Mouse (Mus musculus): ENCODE measurements around the gene Pitpnm2. TPM values are rescaled to one million over a fixed set of nuclear protein-coding genes. Genes with fewer than 3 reads are reported as not detected.
A peak's percentile ranks its signal among the peaks of the same experiment; 100 is the strongest.

The Pitpnm2 gene
- 50.5 and 55.3 TPM in 2 replicates for polyA plus RNA-seq (2012)

GRCm38 (mm10) chr5:124249614-124250591 is at the start of gene Pitpnm2:
Pitpnm2 (minus strand) TSS chr5:124249760.
- no peak for TF ChIP-seq GATA1 (IDR thresholded peaks at IDR 0.05; ENCODE audit: low read length)

- no peak for TF ChIP-seq GATA1 (IDR thresholded peaks at IDR 0.05; ENCODE audit: low read length)
Observed at GRCm38 (mm10) chr5:124296475-124296874, 46.9 kb upstream of the Pitpnm2 start.

GRCm38 (mm10) chr5:124293967-124294366 is 44.4 kb upstream of the Pitpnm2 start:
- no peak for TF ChIP-seq GATA1 (IDR thresholded peaks at IDR 0.05; ENCODE audit: low read length)

GRCm38 (mm10) chr5:124290216-124290615 is 40.7 kb upstream of the Pitpnm2 start:
- TF ChIP-seq GATA1 (IDR thresholded peaks at IDR 0.05; ENCODE audit: low read length): no peak

DNA sequence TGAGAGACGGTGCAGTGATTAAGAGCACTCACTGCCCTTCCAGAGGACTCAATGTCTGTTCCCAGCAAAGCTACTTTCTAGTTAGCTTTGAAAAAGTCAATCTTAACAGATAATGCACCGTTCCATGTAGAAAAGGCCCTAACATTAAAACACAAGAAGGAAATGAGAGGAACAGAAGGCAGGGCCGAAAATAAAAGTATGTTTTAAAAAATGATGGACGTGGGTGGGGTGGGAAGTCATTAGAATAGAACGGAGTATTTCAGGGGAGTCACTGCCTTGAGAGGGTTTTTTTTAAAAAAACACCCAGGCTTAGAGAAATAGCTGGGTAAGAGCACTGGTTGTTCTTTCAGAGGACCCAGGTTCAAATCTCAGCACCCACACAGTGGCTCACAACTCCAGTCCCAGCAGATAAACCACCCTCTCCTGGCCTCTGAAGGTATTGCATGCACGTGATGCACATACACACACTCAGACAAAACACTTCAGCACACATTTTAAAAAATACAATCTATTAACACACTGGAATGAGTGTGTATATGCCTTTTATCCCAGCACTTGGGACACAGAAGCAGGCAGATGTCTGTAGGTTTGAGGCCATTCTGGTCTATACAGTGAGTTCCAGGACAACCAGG is 38.2 kb upstream of the Pitpnm2 start:
- no peak for TF ChIP-seq GATA1 (IDR thresholded peaks at IDR 0.05; ENCODE audit: low read length)

DNA sequence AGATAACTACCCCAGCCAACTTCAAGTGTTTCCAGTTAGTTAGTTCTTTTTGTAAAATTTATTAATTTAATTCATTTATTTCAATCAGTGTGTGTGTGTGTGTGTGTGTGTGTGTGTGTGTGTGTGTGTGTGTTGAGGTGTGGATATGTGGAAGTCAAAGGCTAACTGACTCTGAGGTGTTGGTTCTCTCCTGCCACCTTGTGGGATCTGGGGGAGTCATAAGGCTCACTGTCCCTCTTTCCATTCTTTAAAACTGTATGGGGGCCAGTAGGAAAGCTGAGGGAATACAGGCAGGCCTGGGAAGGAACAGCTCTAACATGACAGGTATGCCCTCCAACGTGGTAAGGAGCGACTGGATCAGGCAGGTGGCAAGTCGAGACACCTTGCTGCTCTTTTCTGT is 34.8 kb upstream of the Pitpnm2 start:
- TF ChIP-seq GATA1 (IDR thresholded peaks at IDR 0.05; ENCODE audit: low read length): no peak

- no peak for TF ChIP-seq GATA1 (IDR thresholded peaks at IDR 0.05; ENCODE audit: low read length)
Observed at GRCm38 (mm10) chr5:124282854-124283253, 33.3 kb upstream of the Pitpnm2 start.

DNA sequence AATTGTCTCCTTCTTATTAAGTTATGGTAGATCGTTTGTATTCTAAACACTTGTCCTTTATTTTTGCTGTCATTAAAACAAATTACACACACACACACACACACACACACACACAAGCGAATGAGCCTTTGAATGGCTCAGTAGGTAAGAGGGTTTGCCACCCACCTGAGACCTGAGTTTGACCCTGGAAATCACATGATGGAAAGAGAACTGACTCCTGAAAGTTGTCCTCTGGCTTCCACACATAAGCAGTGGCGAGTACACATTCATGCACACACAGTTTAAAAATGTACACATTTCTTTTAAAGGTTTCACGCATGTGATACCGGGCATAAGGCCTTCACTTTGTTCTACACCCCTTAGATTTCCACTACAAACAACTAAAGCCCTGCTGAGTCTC is 20.7 kb upstream of the Pitpnm2 start:
- no peak for TF ChIP-seq GATA1 (IDR thresholded peaks at IDR 0.05; ENCODE audit: low read length)

- no peak for TF ChIP-seq GATA1 (IDR thresholded peaks at IDR 0.05; ENCODE audit: low read length)
Observed at GRCm38 (mm10) chr5:124269661-124270060, 20.1 kb upstream of the Pitpnm2 start.

GRCm38 (mm10) chr5:124267652-124268051 is 18.1 kb upstream of the Pitpnm2 start:
- peak; percentile 13 for TF ChIP-seq GATA1 (IDR thresholded peaks at IDR 0.05; ENCODE audit: low read length)

DNA sequence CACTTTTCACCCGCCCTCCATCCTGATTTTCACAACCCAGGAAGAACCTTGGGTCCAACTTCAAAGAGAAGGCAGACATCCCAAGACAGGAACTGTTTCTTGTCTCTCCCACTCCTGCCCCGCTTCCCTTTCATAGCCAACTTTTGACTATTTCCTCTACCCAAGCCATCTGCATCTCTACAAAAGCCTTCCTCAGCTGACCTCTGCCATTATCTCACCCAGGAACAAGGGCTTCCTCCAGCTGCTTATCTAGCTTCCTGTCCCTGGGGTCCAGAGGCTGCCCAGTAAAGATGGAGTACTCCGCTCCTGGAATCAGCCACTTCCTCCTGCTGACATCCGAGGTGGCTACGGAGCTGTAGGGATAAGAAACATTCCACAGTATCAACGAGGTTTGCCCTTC is 17.3 kb upstream of the Pitpnm2 start:
- peak; percentile 80 for TF ChIP-seq GATA1 (IDR thresholded peaks at IDR 0.05; ENCODE audit: low read length)

GRCm38 (mm10) chr5:124263246-124263645 is 13.7 kb upstream of the Pitpnm2 start:
- TF ChIP-seq GATA1 (IDR thresholded peaks at IDR 0.05; ENCODE audit: low read length): no peak

- no peak for TF ChIP-seq GATA1 (IDR thresholded peaks at IDR 0.05; ENCODE audit: low read length)
Observed at GRCm38 (mm10) chr5:124262090-124262489, 12.5 kb upstream of the Pitpnm2 start.

GRCm38 (mm10) chr5:124259133-124259532 is 9.6 kb upstream of the Pitpnm2 start:
- no peak for TF ChIP-seq GATA1 (IDR thresholded peaks at IDR 0.05; ENCODE audit: low read length)

- TF ChIP-seq GATA1 (IDR thresholded peaks at IDR 0.05; ENCODE audit: low read length): no peak
Observed at GRCm38 (mm10) chr5:124258026-124258425, 8.5 kb upstream of the Pitpnm2 start.

GRCm38 (mm10) chr5:124255141-124255540 is 5.6 kb upstream of the Pitpnm2 start:
- no peak for TF ChIP-seq GATA1 (IDR thresholded peaks at IDR 0.05; ENCODE audit: low read length)

All from G1E-ER4 (cell line).